Mouse (Mus musculus) midbrain, embryonic 14.5 days (tissue): ENCODE measurements at regions not wholly inside any gene's neighbourhood (a gene's known extent, or its start where the extent isn't known, plus 50 kb on each side); places are given as distances from the start of the nearest gene placed in this dataset.
A peak's percentile ranks its signal among the peaks of the same experiment; 100 is the strongest.

Source experiments
- ATAC-seq: fragments of 200-750 bp; cut with Nextera tagmentation; 2 replicates; pipeline ENCODE4 v1.8.0; 2017; ENCODE audit warnings: moderate number of reproducible peaks, moderate library complexity; ENCODE audit not compliant: low FRiP score, low TSS enrichment
- DNase-seq: peaks from one replicate; pipeline ENCODE4 v3.0.0-alpha.2; 2015
- H3K27ac ChIP-seq: fragments of 300-500 bp; sonication (generic); replicated peaks from 2 replicates; pipeline ENCODE4 v1.5.1; 2014; ENCODE audit warnings: mild to moderate bottlenecking, low read depth, low read length, moderate library complexity
- H3K27me3 ChIP-seq: fragments of 300-500 bp; sonication (generic); 2 replicates; pipeline ENCODE4 v1.6.1; 2014; ENCODE audit warnings: low read length, control low read depth, mixed read lengths; ENCODE audit not compliant: control insufficient read depth, insufficient read depth
- H3K36me3 ChIP-seq: fragments of 300-500 bp; sonication (generic); 2 replicates; pipeline ENCODE4 v1.6.1; 2014; ENCODE audit warnings: low read length, control low read depth; ENCODE audit not compliant: control insufficient read depth, insufficient read depth
- H3K4me1 ChIP-seq: fragments of 300-500 bp; sonication (generic); 2 replicates; pipeline ENCODE4 v1.6.1; 2014; ENCODE audit warnings: mild to moderate bottlenecking, antibody characterized with exemption, low read length, control low read depth; ENCODE audit not compliant: control insufficient read depth, insufficient read depth
- H3K4me2 ChIP-seq: fragments of 300-500 bp; sonication (generic); 2 replicates; pipeline ENCODE4 v1.6.1; 2014; ENCODE audit warnings: mild to moderate bottlenecking, low read length, moderate library complexity
- H3K4me3 ChIP-seq: fragments of 300-500 bp; sonication (generic); replicated peaks from 2 replicates; pipeline ENCODE4 v1.5.1; 2014; ENCODE audit warnings: low read depth, low read length
- H3K9ac ChIP-seq: fragments of 300-500 bp; sonication (generic); replicated peaks from 2 replicates; pipeline ENCODE4 v1.6.1; 2014; ENCODE audit warnings: mild to moderate bottlenecking, low read length, moderate library complexity
- H3K9me3 ChIP-seq: fragments of 300-500 bp; sonication (generic); 2 replicates; pipeline ENCODE4 v1.6.1; 2016; ENCODE audit warnings: low read length, control low read depth, mixed read lengths; ENCODE audit not compliant: control insufficient read depth
- WGBS: fragments of 180-500 bp; shearing (Covaris S2); extraction: QIAGEN DNeasy Blood & Tissue Kit; methylation state at CpG from one replicate; pipeline ENCODE4 v1.1.7; 2014; 5-methylcytosine and 5-hydroxymethylcytosine counted together

- DNase-seq: no peak
These were observed 53.5 kb upstream of the Osbpl8 start for GRCm38 (mm10) chr10:111111020-111111419.

DNA sequence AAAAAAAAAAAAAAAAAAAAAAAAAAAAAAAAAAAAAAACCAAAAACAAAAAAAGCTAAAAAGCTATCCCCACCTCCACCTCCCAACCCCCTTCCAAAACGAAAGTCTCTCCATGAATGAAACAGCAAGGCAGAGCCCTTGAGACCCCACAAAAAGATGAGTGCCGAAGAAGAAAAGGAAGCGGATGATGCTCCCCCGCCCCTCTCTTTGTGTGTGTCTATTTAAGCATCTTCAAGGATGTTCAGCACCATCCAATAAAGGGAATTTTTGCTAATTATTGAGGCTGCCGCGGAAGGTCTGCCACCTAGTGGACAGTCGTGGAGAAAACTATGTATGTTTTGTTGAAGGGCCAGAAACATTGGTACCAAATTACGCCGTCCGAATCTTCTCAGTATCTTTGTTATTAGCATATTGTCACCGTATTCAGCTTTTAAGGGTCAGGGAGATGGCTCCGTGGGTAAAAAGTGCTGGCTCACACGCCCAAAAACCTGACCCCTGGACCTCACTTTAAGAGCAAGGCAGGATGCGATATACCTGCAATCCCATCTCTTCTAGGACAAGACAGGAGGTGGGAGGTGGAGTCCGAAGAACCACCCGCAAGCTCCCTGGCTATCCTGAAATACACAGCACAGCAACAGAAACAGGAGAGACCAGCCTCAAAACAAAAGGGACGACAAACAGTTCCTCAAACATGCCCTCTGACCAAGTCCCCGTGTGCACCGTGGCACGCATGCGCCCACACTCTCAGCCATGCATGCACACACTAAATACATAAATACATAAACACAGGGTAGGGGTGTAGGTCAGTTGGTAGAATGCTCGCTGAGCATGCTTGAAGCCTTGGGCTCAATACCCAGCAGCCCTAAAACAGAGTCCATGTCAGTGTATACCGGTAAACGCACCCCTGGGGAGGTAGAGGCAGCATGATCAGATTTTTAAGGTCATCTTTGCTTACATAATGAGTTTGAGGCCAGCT lies 55.6 kb upstream of the Osbpl8 start:
- H3K9ac ChIP-seq: no peak overlapping the region
- H3K9me3 ChIP-seq: no peaks in the 10 kb centered on the region
- 48% methylated on average over 24 of the region's 24 CpGs for WGBS
- no peak overlapping the region for H3K4me3 ChIP-seq
- no peaks in the 10 kb centered on the region for H3K36me3 ChIP-seq
- DNase-seq (peak; percentile 87), ATAC-seq (peak; percentile 48; the same call in 1 of the 2 replicates)
- no peaks in the 10 kb centered on the region for H3K27me3 ChIP-seq
- H3K4me1 ChIP-seq: no peaks in the 10 kb centered on the region
- peak overlapping the region; percentile 21 for H3K4me2 ChIP-seq
- H3K27ac ChIP-seq: no peak overlapping the region

More at GRCm38 (mm10) chr10:111111020-111111419, 53.5 kb upstream of the Osbpl8 start:
- H3K9ac ChIP-seq: no peak overlapping the region
- H3K36me3 ChIP-seq: no peaks in the 10 kb centered on the region
- no peak overlapping the region for H3K27ac ChIP-seq
- WGBS: 74% methylated on average over 10 of the region's 10 CpGs
- no peak for ATAC-seq
- no peak overlapping the region for H3K4me2 ChIP-seq
- H3K4me3 ChIP-seq: no peak overlapping the region
- H3K4me1 ChIP-seq: no peaks in the 10 kb centered on the region
- H3K9me3 ChIP-seq: no peaks in the 10 kb centered on the region
- H3K27me3 ChIP-seq: no peaks in the 10 kb centered on the region

GRCm38 (mm10) chr10:111107852-111108251 lies 56.7 kb upstream of the Osbpl8 start:
- Histone ChIP-seq H3K36me3 (no peaks in the 10 kb centered on the region), H3K27me3 (no peaks in the 10 kb centered on the region), H3K9me3 (no peaks in the 10 kb centered on the region), H3K4me2 (no peak overlapping the region), H3K4me1 (no peaks in the 10 kb centered on the region), H3K27ac (no peak overlapping the region), H3K4me3 (no peak overlapping the region), H3K9ac (no peak overlapping the region)
- no peak for ATAC-seq
- 88% methylated on average over 5 of the region's 5 CpGs for WGBS
- DNase-seq: no peak

GRCm38 (mm10) chr10:111107387-111107786 lies 57.2 kb upstream of the Osbpl8 start:
- WGBS: 70% methylated on average over 7 of the region's 7 CpGs
- ATAC-seq: no peak
- no peaks in the 10 kb centered on the region for H3K36me3 ChIP-seq
- no peaks in the 10 kb centered on the region for H3K9me3 ChIP-seq
- H3K27ac ChIP-seq: no peak overlapping the region
- peak; percentile 61 for DNase-seq
- H3K4me2 ChIP-seq: no peak overlapping the region
- no peaks in the 10 kb centered on the region for H3K4me1 ChIP-seq
- H3K9ac ChIP-seq: no peak overlapping the region
- H3K27me3 ChIP-seq: no peaks in the 10 kb centered on the region
- H3K4me3 ChIP-seq: no peak overlapping the region

DNA sequence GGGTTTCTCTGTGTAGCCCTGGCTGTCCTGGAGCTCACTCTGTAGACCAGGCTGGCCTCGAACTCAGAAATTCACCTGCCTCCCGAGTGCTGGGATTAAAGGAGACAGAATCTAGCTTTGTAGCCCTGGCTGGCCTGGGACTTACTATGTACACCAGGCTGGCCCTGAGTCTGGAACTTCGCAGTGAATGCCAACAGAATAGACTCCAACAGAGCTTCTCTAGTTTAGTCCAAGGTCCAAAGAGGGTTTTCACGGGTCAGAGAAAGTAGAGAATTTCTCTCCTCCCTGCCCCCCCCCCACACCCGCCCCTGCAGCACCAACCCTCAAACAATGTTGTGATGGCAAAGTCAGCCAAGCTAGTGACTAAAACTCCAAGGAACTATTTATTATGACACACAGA lies 58.1 kb upstream of the Osbpl8 start:
- WGBS: 79% methylated on average over 5 of the region's 5 CpGs
- H3K9me3 ChIP-seq: no peaks in the 10 kb centered on the region
- DNase-seq (no peak), ATAC-seq (no peak)
- no peak overlapping the region for H3K27ac ChIP-seq
- H3K4me2 ChIP-seq: no peak overlapping the region
- no peak overlapping the region for H3K4me3 ChIP-seq
- H3K9ac ChIP-seq: no peak overlapping the region
- no peaks in the 10 kb centered on the region for H3K27me3 ChIP-seq
- no peaks in the 10 kb centered on the region for H3K36me3 ChIP-seq
- H3K4me1 ChIP-seq: no peaks in the 10 kb centered on the region

- Histone ChIP-seq H3K27ac (no peak overlapping the region), H3K9me3 (no peaks in the 10 kb centered on the region), H3K4me2 (no peak overlapping the region), H3K36me3 (no peaks in the 10 kb centered on the region), H3K4me1 (no peaks in the 10 kb centered on the region), H3K9ac (no peak overlapping the region), H3K27me3 (no peaks in the 10 kb centered on the region), H3K4me3 (no peak overlapping the region)
- ATAC-seq (no peak), DNase-seq (no peak)
- 93% methylated on average over 5 of the region's 5 CpGs for WGBS
These were observed 58.9 kb upstream of the Osbpl8 start for GRCm38 (mm10) chr10:111105662-111106061.

DNA sequence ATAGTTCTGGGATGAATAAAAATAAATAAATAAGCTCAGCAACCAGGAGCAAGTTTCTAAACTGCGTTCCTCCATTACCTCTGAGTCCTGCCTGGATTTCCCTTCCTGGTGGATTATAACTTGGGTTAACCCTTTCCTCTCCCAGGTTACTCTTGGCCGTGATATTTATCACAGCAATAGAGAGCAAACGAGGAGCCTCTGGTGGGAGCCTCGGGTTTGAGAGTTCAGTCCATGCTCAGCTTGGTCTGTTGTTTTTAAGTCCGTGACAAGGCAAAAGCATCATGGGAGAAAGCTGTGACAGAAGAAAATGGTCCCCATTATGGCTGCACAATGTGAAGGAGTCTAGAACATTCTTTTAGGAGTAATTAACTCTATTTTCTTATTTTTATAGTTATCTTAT lies 61.0 kb upstream of the Osbpl8 start:
- Histone ChIP-seq H3K36me3 (no peaks in the 10 kb centered on the region), H3K27me3 (no peaks in the 10 kb centered on the region), H3K4me1 (peaks cover 4% of the 10 kb centered on the region; the same call in 1 of the 2 replicates), H3K4me2 (no peak overlapping the region), H3K9ac (no peak overlapping the region), H3K9me3 (no peaks in the 10 kb centered on the region), H3K4me3 (no peak overlapping the region), H3K27ac (no peak overlapping the region)
- WGBS: 82% methylated on average over 5 of the region's 5 CpGs
- ATAC-seq: no peak
- DNase-seq: no peak

DNA sequence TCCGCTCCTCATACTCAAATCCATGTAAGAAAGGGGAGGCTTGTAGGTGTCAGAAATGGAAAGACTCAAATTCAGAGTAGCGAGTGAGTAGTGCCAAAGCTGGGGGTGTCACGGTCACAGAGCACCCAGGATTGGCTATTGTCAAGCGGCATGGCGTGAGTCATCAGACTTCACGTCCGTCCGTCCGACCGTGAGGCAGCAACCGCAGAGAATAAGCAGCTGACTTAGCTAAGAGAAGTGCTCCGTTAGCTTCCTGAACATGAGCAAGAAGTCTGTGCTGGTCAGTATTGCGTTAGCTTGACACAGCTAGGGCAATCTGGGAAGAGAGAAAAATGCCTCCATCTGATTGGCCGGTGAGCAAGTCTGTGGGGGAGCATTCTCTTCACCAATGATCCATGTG lies 61.5 kb upstream of the Osbpl8 start:
- no peaks in the 10 kb centered on the region for H3K27me3 ChIP-seq
- DNase-seq: no peak
- no peak for ATAC-seq

More for the DNA sequence above, 61.5 kb upstream of the Osbpl8 start:
- H3K9me3 ChIP-seq: no peaks in the 10 kb centered on the region
- H3K27ac ChIP-seq: no peak overlapping the region
- H3K4me2 ChIP-seq: no peak overlapping the region
- WGBS: 85% methylated on average over 14 of the region's 14 CpGs
- no peak overlapping the region for H3K4me3 ChIP-seq
- H3K36me3 ChIP-seq: no peaks in the 10 kb centered on the region
- peaks cover 4% of the 10 kb centered on the region; the same call in 1 of the 2 replicates for H3K4me1 ChIP-seq
- H3K9ac ChIP-seq: no peak overlapping the region
